Mouse (Mus musculus) myocyte (in vitro differentiated cells): ENCODE measurements around the gene Mthfd1.
A peak's percentile ranks its signal among the peaks of the same experiment; 100 is the strongest.

Source experiments
- CEBPB ChIP-seq: IDR thresholded peaks from 2 replicates; pipeline ENCODE4 v1.6.1; 2011; ENCODE audit warnings: mild to moderate bottlenecking, moderate library complexity; ENCODE audit not compliant: poor library complexity, insufficient read depth, severe bottlenecking
- E2F4 ChIP-seq: IDR thresholded peaks from one replicate; pipeline ENCODE4 v1.6.1; 2011; ENCODE audit warnings: mild to moderate bottlenecking, control low read depth, moderate library complexity; ENCODE audit not compliant: insufficient read depth
- MAX ChIP-seq: IDR thresholded peaks from one replicate; pipeline ENCODE4 v1.6.1; 2011; ENCODE audit warnings: low read depth, mild to moderate bottlenecking, control low read depth
- POLR2A ChIP-seq: IDR thresholded peaks from one replicate; pipeline ENCODE4 v1.6.1; 2011; ENCODE audit warnings: low read depth, mild to moderate bottlenecking, control low read depth, moderate library complexity; ENCODE audit not compliant: insufficient read length
- POLR2AphosphoS2 ChIP-seq: IDR thresholded peaks from one replicate; pipeline ENCODE4 v1.6.1; 2011; ENCODE audit warnings: low read depth, control low read depth; ENCODE audit not compliant: insufficient read length
- TCF12 ChIP-seq: IDR thresholded peaks from one replicate; pipeline ENCODE4 v1.6.1; 2011; ENCODE audit warnings: mild to moderate bottlenecking, control low read depth; ENCODE audit not compliant: poor library complexity, insufficient read depth, severe bottlenecking
- USF1 ChIP-seq: IDR thresholded peaks from one replicate; pipeline ENCODE4 v1.6.1; 2011; ENCODE audit warnings: low read depth, mild to moderate bottlenecking, control low read depth, moderate library complexity

- no peak for TF ChIP-seq POLR2AphosphoS2
- TF ChIP-seq TCF12: no peak
- no peak for TF ChIP-seq POLR2A
- TF ChIP-seq E2F4: no peak
- no peak for TF ChIP-seq MAX
- TF ChIP-seq CEBPB: 0 out of 2 replicates have a peak, but pooled peaks have one; percentile 26
- no peak for TF ChIP-seq USF1
Observed at GRCm38 (mm10) chr12:76345759-76346455, 90.8 kb downstream of the Mthfd1 start.
